Mouse (Mus musculus): Measurements from ENCODE around the gene Zmat5.

- TF ChIP-seq GATA1 (IDR thresholded peaks at IDR 0.05; ENCODE audit: low read length) (no peak), TAL1 (IDR thresholded peaks at IDR 0.05; ENCODE audit: low read length) (no peak)
These were observed 49.6 kb downstream of the Zmat5 start for GRCm38 (mm10) chr11:4754036-4754435.
